Mouse (Mus musculus) v-Abl transformed pro-B cells (cell line): Measurements from ENCODE around the gene Man2b1.

ENCODE experiments used
- in situ Hi-C, 2 experiments: fragments of 400-800 bp; cut with MboI; formaldehyde crosslinking; loops; one replicate each; pipeline ENCODE4 v1.15.1; 2025; ENCODE audit not compliant: unreplicated experiment in 2 of 2

Gene Man2b1

GRCm38 (mm10) chr8:85083108-85083813 lies at the start of gene Man2b1:
Gene Man2b1 (plus strand): TSS chr8:85083270.
- in situ Hi-C loops, result loop anchor here (10.0 to 25.0 kb wide), 5 partner anchors 212 to 1529 kb away; partner anchors contain the start of genes Abcc12 (in 1 of the 2), Lonp2 (in 1 of the 2), Orc6 (in 1 of the 2) and Vps35 (in 1 of the 2)

GRCm38 (mm10) chr8:85033867-85034266 lies 49.2 kb upstream of the Man2b1 start:
- in situ Hi-C loops, result no loop called here

- in situ Hi-C loops, result no loop called here
Observed at GRCm38 (mm10) chr8:85034764-85035163, 48.3 kb upstream of the Man2b1 start.

GRCm38 (mm10) chr8:85035165-85035727 lies 47.8 kb upstream of the Man2b1 start:
- in situ Hi-C loops, result no loop called here

GRCm38 (mm10) chr8:85035728-85036310 lies 47.3 kb upstream of the Man2b1 start:
- in situ Hi-C loops, result no loop called here

- in situ Hi-C loops, result no loop called here
Observed at GRCm38 (mm10) chr8:85036381-85036717, 46.7 kb upstream of the Man2b1 start.

GRCm38 (mm10) chr8:85036718-85037365 lies 46.2 kb upstream of the Man2b1 start, which contains the start of gene Tnpo2:
Gene Tnpo2 (plus strand): TSS chr8:85036915.
- in situ Hi-C loops, result no loop called here

GRCm38 (mm10) chr8:85037366-85037680 lies 45.7 kb upstream of the Man2b1 start:
- in situ Hi-C loops, result no loop called here

GRCm38 (mm10) chr8:85037681-85038531 lies 45.2 kb upstream of the Man2b1 start:
- in situ Hi-C loops, result no loop called here

GRCm38 (mm10) chr8:85043619-85044018 lies 39.5 kb upstream of the Man2b1 start:
- in situ Hi-C loops, result no loop called here

GRCm38 (mm10) chr8:85057367-85057766 lies 25.7 kb upstream of the Man2b1 start:
- in situ Hi-C loops, result loop anchor here in 1 of 2 experiments (25.0 kb wide), 1 partner anchor 1830 kb away; the partner anchor contains the start of gene N4bp1

GRCm38 (mm10) chr8:85059879-85060616 lies 23.0 kb upstream of the Man2b1 start, which contains the start of gene Fbxw9:
Gene Fbxw9 (plus strand): TSS chr8:85060055.
- in situ Hi-C loops, result loop anchor here in 1 of 2 experiments (25.0 kb wide), 1 partner anchor 1827 kb away; the partner anchor contains the start of gene N4bp1

- in situ Hi-C loops, result loop anchor here in 1 of 2 experiments (25.0 kb wide), 1 partner anchor 1825 kb away; the partner anchor contains the start of gene N4bp1
Observed at GRCm38 (mm10) chr8:85062603-85063002, 20.5 kb upstream of the Man2b1 start.

- in situ Hi-C loops, result loop anchor here in 1 of 2 experiments (25.0 kb wide), 1 partner anchor 1822 kb away; the partner anchor contains the start of gene N4bp1
Observed at GRCm38 (mm10) chr8:85065213-85065612, 17.9 kb upstream of the Man2b1 start.

GRCm38 (mm10) chr8:85067155-85067554 lies 15.9 kb upstream of the Man2b1 start:
- in situ Hi-C loops, result loop anchor here in 1 of 2 experiments (25.0 kb wide), 1 partner anchor 1820 kb away; the partner anchor contains the start of gene N4bp1

GRCm38 (mm10) chr8:85067982-85068381 lies 15.1 kb upstream of the Man2b1 start, which contains the start of gene Gm5741:
Gene Gm5741 (minus strand): TSS chr8:85067982.
- in situ Hi-C loops, result loop anchor here in 1 of 2 experiments (25.0 kb wide), 1 partner anchor 1819 kb away; the partner anchor contains the start of gene N4bp1

GRCm38 (mm10) chr8:85071041-85071440 lies 12.0 kb upstream of the Man2b1 start:
- in situ Hi-C loops, result loop anchor here in 1 of 2 experiments (5.0 to 25.0 kb wide), 5 partner anchors 46 to 1816 kb away; partner anchors contain the start of genes Asna1, Calr, N4bp1 and Rad23a

GRCm38 (mm10) chr8:85071514-85072281 lies 11.4 kb upstream of the Man2b1 start, which contains the start of gene Dhps:
Gene Dhps (plus strand): TSS chr8:85071757.
- in situ Hi-C loops, result loop anchor here in 1 of 2 experiments (5.0 to 25.0 kb wide), 5 partner anchors 47 to 1816 kb away; partner anchors contain the start of genes Asna1, Calr, N4bp1 and Rad23a
